Mouse (Mus musculus): ENCODE measurements at regions not wholly inside any gene's neighbourhood (a gene's known extent, or its start where the extent isn't known, plus 50 kb on each side); places are given as distances from the start of the nearest gene placed in this dataset.

DNA sequence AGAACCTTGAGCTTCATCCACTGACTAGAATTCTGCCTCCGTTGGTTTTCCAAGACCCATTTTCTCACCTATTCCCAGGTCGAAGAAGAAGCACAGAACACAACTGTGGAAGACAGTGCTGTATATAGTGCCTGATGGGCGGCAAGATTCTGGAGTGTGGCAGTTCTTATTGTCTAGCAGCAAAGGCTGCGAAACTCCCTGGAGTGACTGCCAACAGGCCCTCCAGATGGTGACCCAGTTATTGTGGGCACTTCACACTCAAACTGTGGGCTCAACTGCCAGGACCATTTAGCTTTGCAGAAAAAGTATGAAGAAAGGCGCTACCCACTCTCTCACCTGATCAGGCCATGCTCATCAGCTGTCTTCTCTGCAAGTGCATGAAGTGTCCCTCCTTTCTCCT lies 653.4 kb downstream of the Ets1 start:
- Histone ChIP-seq H3K9ac (ENCODE audit: low read depth, low read length, severe bottlenecking) (no peak overlapping the region), H3K27ac (replicated peaks; ENCODE audit: low read depth, low read length) (no peak overlapping the region), H3K4me3 (replicated peaks; ENCODE audit: low read length) (no peak overlapping the region), H3K36me3 (ENCODE audit: control insufficient read depth, insufficient read depth, low read length) (no peaks in the 10 kb centered on the region), H3K9me3 (ENCODE audit: control insufficient read depth, low read length) (no peaks in the 10 kb centered on the region), H3K4me1 (ENCODE audit: control insufficient read depth, insufficient read depth, low read length) (no peaks in the 10 kb centered on the region), H3K27me3 (ENCODE audit: control insufficient read depth, insufficient read depth, low read length) (no peaks in the 10 kb centered on the region), H3K4me2 (replicated peaks; ENCODE audit: low read depth, low read length, severe bottlenecking) (no peak overlapping the region)
- ATAC-seq (ENCODE audit: low FRiP score, low read depth) (no peak), DNase-seq (ENCODE audit: low spot score) (no peak)
- no peak for TF ChIP-seq POLR2A (IDR thresholded peaks at IDR 0.05; ENCODE audit: borderline replicate concordance, extremely low read depth, insufficient read depth, insufficient read length)
- 86% methylated on average over 5 of the region's 5 CpGs for WGBS

DNA sequence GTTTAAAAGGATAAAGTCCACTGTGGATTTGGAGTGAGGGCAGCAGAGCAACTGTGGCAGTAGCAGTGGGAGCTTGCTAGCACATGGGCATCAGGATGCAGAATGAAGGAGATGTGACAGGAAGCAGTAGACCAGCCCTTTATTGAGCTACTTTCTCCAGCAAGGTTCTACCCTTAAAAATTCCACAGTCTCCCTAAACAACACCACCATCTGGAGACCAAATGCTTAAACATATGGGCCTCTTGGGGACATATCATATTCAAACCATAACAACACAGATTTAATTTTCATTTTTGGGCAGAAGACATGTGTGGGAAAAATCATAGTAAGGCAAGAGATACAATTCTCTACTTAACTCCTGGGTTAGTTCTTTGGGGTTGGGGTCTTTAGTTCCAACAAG lies 656.1 kb downstream of the Ets1 start:
- H3K27ac ChIP-seq (replicated peaks; ENCODE audit: low read depth, low read length), result no peak overlapping the region
- H3K4me3 ChIP-seq (replicated peaks; ENCODE audit: low read length), result no peak overlapping the region
- no peak overlapping the region for H3K9ac ChIP-seq (ENCODE audit: low read depth, low read length, severe bottlenecking)
- no peaks in the 10 kb centered on the region for H3K4me1 ChIP-seq (ENCODE audit: control insufficient read depth, insufficient read depth, low read length)
- no peaks in the 10 kb centered on the region for H3K9me3 ChIP-seq (ENCODE audit: control insufficient read depth, low read length)
- H3K36me3 ChIP-seq (ENCODE audit: control insufficient read depth, insufficient read depth, low read length), result no peaks in the 10 kb centered on the region
- H3K4me2 ChIP-seq (replicated peaks; ENCODE audit: low read depth, low read length, severe bottlenecking), result no peak overlapping the region
- no peaks in the 10 kb centered on the region for H3K27me3 ChIP-seq (ENCODE audit: control insufficient read depth, insufficient read depth, low read length)
- no peak for TF ChIP-seq POLR2A (IDR thresholded peaks at IDR 0.05; ENCODE audit: borderline replicate concordance, extremely low read depth, insufficient read depth, insufficient read length)
- no peak for ATAC-seq (ENCODE audit: low FRiP score, low read depth)
- DNase-seq (ENCODE audit: low spot score), result no peak

DNA sequence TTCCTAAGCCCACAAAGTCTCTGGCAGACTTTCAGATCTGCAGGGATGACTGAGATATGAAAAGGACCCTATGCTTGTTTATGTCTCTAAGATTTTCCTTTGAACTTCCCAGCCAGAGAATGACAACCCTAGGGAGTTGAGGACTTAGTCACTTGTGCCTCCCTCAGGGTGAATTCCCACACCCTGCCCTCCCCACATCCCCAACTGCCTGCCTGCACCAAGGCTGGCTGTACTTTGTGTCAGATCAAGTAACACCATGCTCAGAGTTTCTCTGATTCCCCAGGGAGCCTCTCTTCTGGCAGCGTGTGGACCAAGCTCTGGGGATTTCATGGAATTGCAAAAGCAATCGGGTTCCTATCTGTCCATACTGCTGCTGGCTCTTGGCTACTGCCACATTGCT lies 659.9 kb downstream of the Ets1 start:
- WGBS, result 15% methylated on average over 2 of the region's 2 CpGs
- H3K4me3 ChIP-seq (replicated peaks; ENCODE audit: low read length), result no peak overlapping the region
- no peaks in the 10 kb centered on the region for H3K27me3 ChIP-seq (ENCODE audit: control insufficient read depth, insufficient read depth, low read length)
- ATAC-seq (ENCODE audit: low FRiP score, low read depth) (no peak), DNase-seq (ENCODE audit: low spot score) (no peak)
- no peak overlapping the region for H3K4me2 ChIP-seq (replicated peaks; ENCODE audit: low read depth, low read length, severe bottlenecking)
- no peak overlapping the region for H3K27ac ChIP-seq (replicated peaks; ENCODE audit: low read depth, low read length)
- no peaks in the 10 kb centered on the region for H3K9me3 ChIP-seq (ENCODE audit: control insufficient read depth, low read length)
- H3K36me3 ChIP-seq (ENCODE audit: control insufficient read depth, insufficient read depth, low read length), result no peaks in the 10 kb centered on the region
- no peak overlapping the region for H3K9ac ChIP-seq (ENCODE audit: low read depth, low read length, severe bottlenecking)
- no peak for TF ChIP-seq POLR2A (IDR thresholded peaks at IDR 0.05; ENCODE audit: borderline replicate concordance, extremely low read depth, insufficient read depth, insufficient read length)
- no peaks in the 10 kb centered on the region for H3K4me1 ChIP-seq (ENCODE audit: control insufficient read depth, insufficient read depth, low read length)

DNA sequence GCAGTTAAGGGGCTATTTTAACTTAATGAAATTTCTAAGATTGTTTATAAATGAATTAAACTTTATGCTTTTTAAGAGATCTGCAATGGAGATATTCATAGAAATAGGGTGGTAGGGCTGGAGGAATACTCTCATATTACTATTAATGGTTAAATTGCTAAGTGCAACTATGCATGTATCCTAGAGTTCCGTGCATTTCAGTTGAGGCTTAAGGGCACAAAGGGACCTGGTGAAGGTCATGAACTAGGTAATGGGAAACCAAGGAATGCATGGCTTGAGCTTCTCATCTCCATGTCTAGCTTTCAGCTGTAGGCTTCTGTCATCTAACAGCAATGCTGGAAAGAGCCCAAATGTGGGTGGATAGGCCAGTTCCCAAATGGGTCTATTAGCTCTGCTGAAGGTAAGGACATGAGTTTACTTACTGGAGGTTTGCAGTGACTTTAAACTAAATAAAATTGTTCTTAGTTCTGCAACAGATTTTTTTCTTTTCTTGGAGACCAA lies 683.6 kb downstream of the Ets1 start:
- no peak for DNase-seq (ENCODE audit: low spot score)

DNA sequence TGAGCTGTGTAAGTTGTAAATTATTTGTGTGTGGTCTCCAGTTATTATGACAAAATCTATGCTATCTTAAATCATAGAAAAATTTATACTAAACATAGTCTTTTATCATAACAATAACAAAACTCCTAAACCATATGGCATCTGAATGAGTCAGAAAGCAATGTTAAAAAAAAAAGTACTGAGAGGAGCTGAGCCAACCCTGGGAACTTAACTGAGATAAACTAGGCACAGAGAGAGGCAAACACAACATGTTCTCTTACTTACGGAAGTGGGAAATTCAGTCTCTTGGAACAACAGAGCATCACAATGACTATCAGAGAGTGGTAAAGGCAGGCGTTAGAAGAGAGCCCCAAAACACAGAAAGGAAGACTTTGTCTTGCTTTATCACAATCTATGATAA lies 691.7 kb downstream of the Ets1 start:
- DNase-seq (ENCODE audit: low spot score) (no peak), ATAC-seq (ENCODE audit: low FRiP score, low read depth) (no peak)
- 86% methylated on average over 2 of the region's 2 CpGs for WGBS
- no peak overlapping the region for H3K27ac ChIP-seq (replicated peaks; ENCODE audit: low read depth, low read length)
- no peak overlapping the region for H3K4me2 ChIP-seq (replicated peaks; ENCODE audit: low read depth, low read length, severe bottlenecking)
- H3K9ac ChIP-seq (ENCODE audit: low read depth, low read length, severe bottlenecking), result no peak overlapping the region
- no peaks in the 10 kb centered on the region for H3K4me1 ChIP-seq (ENCODE audit: control insufficient read depth, insufficient read depth, low read length)
- no peaks in the 10 kb centered on the region for H3K27me3 ChIP-seq (ENCODE audit: control insufficient read depth, insufficient read depth, low read length)
- no peaks in the 10 kb centered on the region for H3K36me3 ChIP-seq (ENCODE audit: control insufficient read depth, insufficient read depth, low read length)
- H3K4me3 ChIP-seq (replicated peaks; ENCODE audit: low read length), result no peak overlapping the region
- no peaks in the 10 kb centered on the region for H3K9me3 ChIP-seq (ENCODE audit: control insufficient read depth, low read length)
- no peak for TF ChIP-seq POLR2A (IDR thresholded peaks at IDR 0.05; ENCODE audit: borderline replicate concordance, extremely low read depth, insufficient read depth, insufficient read length)

More for the DNA sequence above, 683.6 kb downstream of the Ets1 start:
- Histone ChIP-seq H3K4me2 (replicated peaks; ENCODE audit: low read depth, low read length, severe bottlenecking) (no peak overlapping the region), H3K4me1 (ENCODE audit: control insufficient read depth, insufficient read depth, low read length) (no peaks in the 10 kb centered on the region), H3K36me3 (ENCODE audit: control insufficient read depth, insufficient read depth, low read length) (no peaks in the 10 kb centered on the region), H3K27ac (replicated peaks; ENCODE audit: low read depth, low read length) (no peak overlapping the region), H3K27me3 (ENCODE audit: control insufficient read depth, insufficient read depth, low read length) (no peaks in the 10 kb centered on the region), H3K4me3 (replicated peaks; ENCODE audit: low read length) (no peak overlapping the region), H3K9ac (ENCODE audit: low read depth, low read length, severe bottlenecking) (no peak overlapping the region), H3K9me3 (ENCODE audit: control insufficient read depth, low read length) (no peaks in the 10 kb centered on the region)
- ATAC-seq (ENCODE audit: low FRiP score, low read depth), result no peak
- TF ChIP-seq POLR2A (IDR thresholded peaks at IDR 0.05; ENCODE audit: borderline replicate concordance, extremely low read depth, insufficient read depth, insufficient read length), result no peak
- 77% methylated on average over 1 of the region's 1 CpGs for WGBS

DNA sequence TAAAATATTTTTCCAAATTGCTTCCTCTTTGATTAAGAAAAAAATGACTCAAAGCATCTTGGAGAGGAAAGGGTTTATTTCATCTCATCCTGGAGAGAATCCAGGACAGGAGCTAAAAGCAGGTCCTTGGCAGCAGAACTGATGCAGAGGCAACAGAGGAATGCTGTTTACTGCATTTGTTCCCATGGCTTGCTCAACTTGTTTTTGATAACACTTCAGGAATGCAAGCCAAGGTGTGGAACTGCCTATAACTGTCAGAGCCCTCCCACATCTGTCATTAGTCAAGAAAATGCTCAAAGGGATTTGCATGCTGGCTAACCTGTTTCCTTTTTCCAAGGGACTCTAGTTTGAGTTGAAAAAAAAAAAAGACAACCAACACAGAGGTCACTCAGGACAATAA lies 714.2 kb downstream of the Ets1 start:
- TF ChIP-seq POLR2A (IDR thresholded peaks at IDR 0.05; ENCODE audit: borderline replicate concordance, extremely low read depth, insufficient read depth, insufficient read length), result no peak
- H3K36me3 ChIP-seq (ENCODE audit: control insufficient read depth, insufficient read depth, low read length), result no peaks in the 10 kb centered on the region
- H3K4me1 ChIP-seq (ENCODE audit: control insufficient read depth, insufficient read depth, low read length), result no peaks in the 10 kb centered on the region
- no peak overlapping the region for H3K4me3 ChIP-seq (replicated peaks; ENCODE audit: low read length)
- no peak overlapping the region for H3K9ac ChIP-seq (ENCODE audit: low read depth, low read length, severe bottlenecking)
- H3K27me3 ChIP-seq (ENCODE audit: control insufficient read depth, insufficient read depth, low read length), result no peaks in the 10 kb centered on the region
- no peak overlapping the region for H3K27ac ChIP-seq (replicated peaks; ENCODE audit: low read depth, low read length)
- DNase-seq (ENCODE audit: low spot score) (no peak), ATAC-seq (ENCODE audit: low FRiP score, low read depth) (no peak)
- H3K9me3 ChIP-seq (ENCODE audit: control insufficient read depth, low read length), result no peaks in the 10 kb centered on the region
- H3K4me2 ChIP-seq (replicated peaks; ENCODE audit: low read depth, low read length, severe bottlenecking), result no peak overlapping the region

All from limb, embryonic 14.5 days (tissue).